In genomic region chr13:20398311-20398710, GRCm38 (mm10) we compare ENCODE assay signal across 13 mouse cellular contexts.
DNase-seq lines count a peak whose midpoint lies in the region; ATAC-seq and TF ChIP-seq lines count a peak whose summit lies in the region.
"Had no signal": no experiment of that assay in that cellular context is flagged by ENCODE, and none has a peak within 500 bp of the region (broad histone marks: within the 10 kb centered on the region; RNA-seq: fewer than 3 reads in every experiment).

No protein-coding gene starts in this region.

- no peak overlapping the region for H3K4me3 ChIP-seq in lung, postnatal 0 days (ENCODE audit: low read depth, low read length)
- no peak overlapping the region for H3K4me3 ChIP-seq in lung, adult 2 months (replicated peaks; ENCODE audit: extremely low read depth, low read depth, low read length)
- H3K4me3 ChIP-seq: embryonic facial prominence, embryonic 13.5 days had no signal

- H3K9me3 ChIP-seq in lung, postnatal 0 days (ENCODE audit: low read length) = no peaks in the 10 kb centered on the region
- H3K9me3 ChIP-seq: embryonic facial prominence, embryonic 13.5 days had no signal

- no peak overlapping the region for H3K9ac ChIP-seq in lung, postnatal 0 days (replicated peaks; ENCODE audit: low read depth)
- H3K9ac ChIP-seq: embryonic facial prominence, embryonic 13.5 days; forebrain, postnatal 0 days had no signal

- TF ChIP-seq EP300 in lung, postnatal 0 days (IDR thresholded peaks at IDR 0.05) = no peak

- TF ChIP-seq CTCF in lung, postnatal 0 days (IDR thresholded peaks at IDR 0.05) = no peak
- no peak for TF ChIP-seq CTCF in lung, adult 2 months (IDR thresholded peaks at IDR 0.05; ENCODE audit: insufficient read depth, low read length)

- H3K27me3 ChIP-seq in lung, postnatal 0 days (replicated peaks; ENCODE audit: insufficient read depth, low read length) = no peaks in the 10 kb centered on the region
- H3K27me3 ChIP-seq: embryonic facial prominence, embryonic 13.5 days had no signal

- DNase-seq in adrenal gland, adult 2 months = peak; percentile 62
- no peak for DNase-seq in adrenal gland, postnatal 4 days (ENCODE audit: low spot score in 2 of 2)
- peak; percentile 45 for DNase-seq in lung, postnatal 0 days (ENCODE audit: low spot score)
- DNase-seq in lung, adult 2 months = no peak
- DNase-seq in gastrocnemius, postnatal 25 days = peak; percentile 46
- DNase-seq in lung, postnatal 25 days (ENCODE audit: low spot score) = peak; percentile 43
- no peak for DNase-seq in thymus, postnatal 36 days
- DNase-seq: cerebellum, adult 2 months; kidney, adult 11 months had no signal

- H3K27ac ChIP-seq in lung, postnatal 0 days (ENCODE audit: low read length) = no peak overlapping the region
- H3K27ac ChIP-seq: embryonic facial prominence, embryonic 13.5 days; stomach, postnatal 0 days had no signal

- TF ChIP-seq POLR2A in lung, adult 2 months (IDR thresholded peaks at IDR 0.05; ENCODE audit: borderline replicate concordance, extremely low read depth, low read depth, low read length) = no peak

- no peak for ATAC-seq in lung, postnatal 0 days
- ATAC-seq in granulocyte monocyte progenitor cell, adult 5-6 weeks (replicated peaks; ENCODE audit: poor library complexity, severe bottlenecking) = no peak

- no peaks in the 10 kb centered on the region for H3K4me1 ChIP-seq in lung, postnatal 0 days (ENCODE audit: insufficient read depth, low read depth, low read length)
- H3K4me1 ChIP-seq in lung, adult 2 months (ENCODE audit: control insufficient read depth, insufficient read depth, low read length) = no peaks in the 10 kb centered on the region
- H3K4me1 ChIP-seq: embryonic facial prominence, embryonic 13.5 days had no signal

- no peak overlapping the region for H3K4me2 ChIP-seq in lung, postnatal 0 days (replicated peaks; ENCODE audit: low read depth, low read length)
- H3K4me2 ChIP-seq: embryonic facial prominence, embryonic 13.5 days had no signal

- no peaks in the 10 kb centered on the region for H3K36me3 ChIP-seq in lung, postnatal 0 days (ENCODE audit: insufficient read depth, low read length)
- H3K36me3 ChIP-seq: embryonic facial prominence, embryonic 13.5 days had no signal

- WGBS in lung, postnatal 0 days = 73% methylated on average over 4 of the region's 4 CpGs
- 76% methylated on average over 4 of the region's 4 CpGs for WGBS in lung, adult 2 months

Comparison
In these comparisons a context has a peak if more than half of its experiments do, and no peak if none do; other contexts are left out.
1. DNase-seq: peak in adrenal gland, adult 2 months (single experiment), lung, postnatal 0 days (single experiment), gastrocnemius, postnatal 25 days (single experiment) and lung, postnatal 25 days (single experiment); none in adrenal gland, postnatal 4 days (0 of 2), lung, adult 2 months (single experiment) and thymus, postnatal 36 days (0 of 2).